Mouse (Mus musculus): ENCODE data around the gene Mogat2. TPM values are rescaled to one million over a fixed set of nuclear protein-coding genes. Genes with fewer than 3 reads are reported as not detected.

The Mogat2 gene
- total and polyA plus RNA-seq, 2 experiments from 2014 or later: 0.18 to 0.24 TPM

DNA sequence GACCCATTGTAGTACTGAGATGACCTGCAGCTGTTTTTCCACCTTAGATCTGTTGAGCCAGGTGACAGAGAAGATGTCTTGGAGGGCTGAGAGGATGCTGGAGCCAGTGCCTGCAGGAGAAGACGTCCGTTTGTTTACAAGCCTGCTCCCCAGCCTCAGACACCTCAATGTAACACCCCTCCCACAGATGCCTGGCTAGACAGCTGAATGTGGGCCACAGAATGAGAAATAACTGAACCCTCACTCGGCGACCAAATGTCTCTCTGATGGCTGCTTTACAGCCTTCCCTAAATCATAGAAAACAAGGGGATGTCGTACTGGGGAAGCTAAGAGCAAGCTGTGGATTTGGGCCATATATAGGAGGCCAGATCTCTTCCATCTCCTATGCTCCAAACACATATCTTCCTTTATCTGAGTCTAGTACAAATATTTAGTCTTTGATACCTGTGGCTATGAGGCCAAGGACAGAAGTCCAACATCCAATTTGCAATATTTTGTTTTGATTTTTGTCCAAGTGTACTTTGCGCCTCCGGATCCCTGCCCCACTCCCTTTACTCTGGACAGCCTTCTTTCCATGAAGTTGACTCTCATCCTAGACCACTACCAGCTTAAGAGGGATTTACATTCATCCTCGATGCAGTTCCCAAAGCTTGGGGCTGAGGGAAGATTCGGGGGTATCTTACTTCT lies 68.6 kb downstream of the Mogat2 start:
- H3K4me1 ChIP-seq (ENCODE audit: insufficient read depth): no peaks in the 10 kb centered on the region
- H3K9me3 ChIP-seq (ENCODE audit: low read length): no peaks in the 10 kb centered on the region
- no peak for TF ChIP-seq CTCF (IDR thresholded peaks at IDR 0.05; ENCODE audit: low read depth)
- no peaks in the 10 kb centered on the region for H3K27me3 ChIP-seq (ENCODE audit: insufficient read depth, low read length)
- no peak overlapping the region for H3K27ac ChIP-seq (ENCODE audit: low read depth, low read length)
- WGBS: 90% methylated on average over 9 of the region's 9 CpGs
- H3K4me3 ChIP-seq (ENCODE audit: low read depth, low read length): no peak overlapping the region
- DNase-seq (no peak), ATAC-seq (no peak)
- no peak overlapping the region for H3K4me2 ChIP-seq (ENCODE audit: low read depth)
- no peak overlapping the region for H3K9ac ChIP-seq
- H3K36me3 ChIP-seq (ENCODE audit: insufficient read depth): no peaks in the 10 kb centered on the region

Other genes with a start within 250 kb of the Mogat2 start
- 18.8 and 19.5 TPM in 2 replicates for gene Uvrag, start 97.5 kb downstream of the Mogat2 start, total RNA-seq (2014; rRNA removed)
- gene Uvrag, start 97.5 kb downstream of the Mogat2 start, polyA plus RNA-seq (2015; fragmentation: Nextera tagmentation; extraction: Ambion mirVana): 14.8 and 18.6 TPM in 2 replicates
- gene Dgat2, start 55.9 kb downstream of the Mogat2 start, total RNA-seq (2014; rRNA removed): 37.1 and 41.3 TPM in 2 replicates
- gene Dgat2, start 55.9 kb downstream of the Mogat2 start, polyA plus RNA-seq (2015; fragmentation: Nextera tagmentation; extraction: Ambion mirVana): 37.2 and 41.3 TPM in 2 replicates
- 187 and 234 TPM in 2 replicates for gene Map6, start 28.8 kb upstream of the Mogat2 start, total RNA-seq (2014; rRNA removed)
- gene Map6, start 28.8 kb upstream of the Mogat2 start, polyA plus RNA-seq (2015; fragmentation: Nextera tagmentation; extraction: Ambion mirVana): 71.9 and 98.0 TPM in 2 replicates
- 127 and 160 TPM in 2 replicates for gene Serpinh1, start 114.6 kb upstream of the Mogat2 start, total RNA-seq (2014; rRNA removed)
- 117 and 121 TPM in 2 replicates for gene Serpinh1, start 114.6 kb upstream of the Mogat2 start, polyA plus RNA-seq (2015; fragmentation: Nextera tagmentation; extraction: Ambion mirVana)
- 36.2 and 41.2 TPM in 2 replicates for gene Gdpd5, start 142.8 kb upstream of the Mogat2 start, total RNA-seq (2014; rRNA removed)
- gene Gdpd5, start 142.8 kb upstream of the Mogat2 start, polyA plus RNA-seq (2015; fragmentation: Nextera tagmentation; extraction: Ambion mirVana): 30.9 and 38.2 TPM in 2 replicates
- gene Klhl35, start 227.4 kb upstream of the Mogat2 start, total RNA-seq (2014; rRNA removed): 3.8 and 4.5 TPM in 2 replicates
- 3.1 and 3.4 TPM in 2 replicates for gene Klhl35, start 227.4 kb upstream of the Mogat2 start, polyA plus RNA-seq (2015; fragmentation: Nextera tagmentation; extraction: Ambion mirVana)
- gene Rps3, start 245.1 kb upstream of the Mogat2 start, total RNA-seq (2014; rRNA removed): 1,114 and 1,634 TPM in 2 replicates
- 543 and 688 TPM in 2 replicates for gene Rps3, start 245.1 kb upstream of the Mogat2 start, polyA plus RNA-seq (2015; fragmentation: Nextera tagmentation; extraction: Ambion mirVana)